Mouse (Mus musculus) myocyte (in vitro differentiated cells): Measurements from ENCODE around the gene Iqschfp. TPM values are rescaled to one million over a fixed set of nuclear protein-coding genes. Genes with fewer than 3 reads are reported as not detected.
A peak's percentile ranks its signal among the peaks of the same experiment; 100 is the strongest.

Experiments
- H3K27me3 ChIP-seq: one replicate; pipeline ENCODE4 v1.6.1; 2011; ENCODE audit not compliant: control insufficient read depth, insufficient read depth, insufficient read length
- H3K36me3 ChIP-seq: one replicate; pipeline ENCODE4 v1.6.1; 2011; ENCODE audit not compliant: control insufficient read depth, insufficient read depth
- H3K4me2 ChIP-seq: one replicate; pipeline ENCODE4 v1.6.1; 2011; ENCODE audit warnings: low read depth, control low read depth
- H3K4me3 ChIP-seq: one replicate; pipeline ENCODE4 v1.5.1; 2011; ENCODE audit warnings: mild to moderate bottlenecking, control low read depth, moderate library complexity
- H3K79me2 ChIP-seq: one replicate; pipeline ENCODE4 v1.6.1; 2011; ENCODE audit not compliant: control insufficient read depth, insufficient read depth
- H3ac ChIP-seq: one replicate; pipeline ENCODE4 v1.6.1; 2011; ENCODE audit not compliant: control insufficient read depth, insufficient read length
- CEBPB ChIP-seq: IDR thresholded peaks from 2 replicates; pipeline ENCODE4 v1.6.1; 2011; ENCODE audit warnings: mild to moderate bottlenecking, moderate library complexity; ENCODE audit not compliant: poor library complexity, insufficient read depth, severe bottlenecking
- E2F4 ChIP-seq: IDR thresholded peaks from one replicate; pipeline ENCODE4 v1.6.1; 2011; ENCODE audit warnings: mild to moderate bottlenecking, control low read depth, moderate library complexity; ENCODE audit not compliant: insufficient read depth
- MAX ChIP-seq: IDR thresholded peaks from one replicate; pipeline ENCODE4 v1.6.1; 2011; ENCODE audit warnings: low read depth, mild to moderate bottlenecking, control low read depth
- MYOD1 ChIP-seq, 3 experiments: IDR thresholded peaks; one replicate each; pipeline ENCODE4 v1.6.1; 2011; ENCODE audit warnings: control low read depth in 2 of 3, low read depth in 2 of 3, mild to moderate bottlenecking in 2 of 3, moderate library complexity in 1 of 3; ENCODE audit not compliant: insufficient read length in 2 of 3, control insufficient read depth in 1 of 3
- MYOG ChIP-seq, 3 experiments: IDR thresholded peaks; one replicate each; pipeline ENCODE4 v1.6.1; 2011; ENCODE audit warnings: control low read depth in 2 of 3, low read depth in 2 of 3, mild to moderate bottlenecking in 2 of 3; ENCODE audit not compliant: insufficient read length in 2 of 3, control insufficient read depth in 1 of 3, insufficient read depth in 1 of 3
- POLR2A ChIP-seq: IDR thresholded peaks from one replicate; pipeline ENCODE4 v1.6.1; 2011; ENCODE audit warnings: low read depth, mild to moderate bottlenecking, control low read depth, moderate library complexity; ENCODE audit not compliant: insufficient read length
- POLR2AphosphoS2 ChIP-seq: IDR thresholded peaks from one replicate; pipeline ENCODE4 v1.6.1; 2011; ENCODE audit warnings: low read depth, control low read depth; ENCODE audit not compliant: insufficient read length
- REST ChIP-seq: IDR thresholded peaks from one replicate; pipeline ENCODE4 v1.6.1; 2011; ENCODE audit warnings: mild to moderate bottlenecking, control low read depth, moderate library complexity; ENCODE audit not compliant: insufficient read depth, insufficient read length
- SRF ChIP-seq: IDR thresholded peaks from one replicate; pipeline ENCODE4 v1.6.1; 2011; ENCODE audit warnings: low read depth; ENCODE audit not compliant: control insufficient read depth, insufficient read length
- TCF12 ChIP-seq: IDR thresholded peaks from one replicate; pipeline ENCODE4 v1.6.1; 2011; ENCODE audit warnings: mild to moderate bottlenecking, control low read depth; ENCODE audit not compliant: poor library complexity, insufficient read depth, severe bottlenecking
- TCF3 ChIP-seq: IDR thresholded peaks from one replicate; pipeline ENCODE4 v1.6.1; 2011; ENCODE audit warnings: low read depth, control low read depth; ENCODE audit not compliant: insufficient read length
- USF1 ChIP-seq: IDR thresholded peaks from one replicate; pipeline ENCODE4 v1.6.1; 2011; ENCODE audit warnings: low read depth, mild to moderate bottlenecking, control low read depth, moderate library complexity
- polyA plus RNA-seq: library from polyadenylated mRNA; unstranded; fragments of >200 nt; fragmentation: generic; extraction: Trizol; gene quantifications from one replicate; pipeline ENCODE4 v1.2.1, GENCODE M21; 2012; ENCODE audit warnings: missing spikeins

Iqschfp gene
- polyA plus RNA-seq, 1 experiment = not detected

DNA sequence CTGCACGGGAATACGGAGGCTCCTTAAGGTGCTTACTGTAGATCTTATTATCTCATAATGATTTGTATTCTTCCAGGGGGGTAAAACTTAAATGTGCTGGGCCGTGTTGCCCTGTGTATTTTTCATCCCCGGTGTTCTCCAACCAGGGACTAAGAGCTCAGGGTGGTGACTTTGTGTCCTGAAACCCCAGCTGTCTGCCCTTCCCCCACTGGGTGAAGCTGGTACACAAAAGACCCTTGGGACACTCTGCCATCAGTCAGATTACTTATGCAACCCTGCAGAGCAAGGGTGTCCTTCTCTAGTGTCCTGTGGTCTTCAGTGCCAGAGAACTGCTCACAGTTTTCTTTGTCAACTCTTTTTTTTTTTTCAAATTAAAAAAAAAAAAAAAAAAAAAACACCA lies 693.2 kb downstream of the Iqschfp start:
- H3K27me3 ChIP-seq = no peaks in the 10 kb centered on the region
- peaks cover 36% of the 10 kb centered on the region for H3K79me2 ChIP-seq
- TF ChIP-seq MYOG (IDR thresholded peaks at IDR 0.05; ENCODE audit: control insufficient read depth in 1 of 3, insufficient read depth in 1 of 3, insufficient read length in 2 of 3, low read depth in 2 of 3) = peak in 1 of 3 experiments; percentile 19
- no peak for TF ChIP-seq SRF
- H3K4me3 ChIP-seq = peak overlapping the region; percentile 27
- H3K36me3 ChIP-seq = no peaks in the 10 kb centered on the region
- H3ac ChIP-seq = no peak overlapping the region
- H3K4me2 ChIP-seq = peak overlapping the region; percentile 85

GRCm38 (mm10) chr3:68586646-68587064 lies 694.6 kb downstream of the Iqschfp start:
- peak overlapping the region; percentile 85 for H3K4me2 ChIP-seq
- TF ChIP-seq POLR2A (no peak), MYOG (IDR thresholded peaks at IDR 0.05; ENCODE audit: control insufficient read depth in 1 of 3, insufficient read depth in 1 of 3, insufficient read length in 2 of 3, low read depth in 2 of 3) (peak in 2 of 3 experiments; percentile 50 to 67), REST (no peak), SRF (no peak), E2F4 (no peak), MAX (no peak), POLR2AphosphoS2 (no peak), CEBPB (no peak), TCF3 (no peak), MYOD1 (IDR thresholded peaks at IDR 0.05; ENCODE audit: control insufficient read depth in 1 of 3, insufficient read length in 2 of 3, low read depth in 2 of 3) (peak in 1 of 3 experiments; percentile 23), USF1 (peak; percentile 78), TCF12 (no peak)
- no peak overlapping the region for H3ac ChIP-seq
- H3K36me3 ChIP-seq = no peaks in the 10 kb centered on the region
- H3K4me3 ChIP-seq = no peak overlapping the region
- peaks cover 37% of the 10 kb centered on the region for H3K79me2 ChIP-seq
- H3K27me3 ChIP-seq = no peaks in the 10 kb centered on the region

GRCm38 (mm10) chr3:68587567-68588245 lies 695.7 kb downstream of the Iqschfp start:
- H3K36me3 ChIP-seq = no peaks in the 10 kb centered on the region
- H3K79me2 ChIP-seq = peaks cover 35% of the 10 kb centered on the region
- H3ac ChIP-seq = no peak overlapping the region
- H3K27me3 ChIP-seq = no peaks in the 10 kb centered on the region
- H3K4me3 ChIP-seq = no peak overlapping the region
- no peak for TF ChIP-seq POLR2A
- TF ChIP-seq TCF12 = peak; percentile 26
- peak; percentile 7 to 87 (median 36) for TF ChIP-seq MYOG (IDR thresholded peaks at IDR 0.05; ENCODE audit: control insufficient read depth in 1 of 3, insufficient read depth in 1 of 3, insufficient read length in 2 of 3, low read depth in 2 of 3)
- TF ChIP-seq MYOD1 (IDR thresholded peaks at IDR 0.05; ENCODE audit: control insufficient read depth in 1 of 3, insufficient read length in 2 of 3, low read depth in 2 of 3) = peak in 2 of 3 experiments; percentile 35 to 86
- TF ChIP-seq CEBPB = no peak
- TF ChIP-seq E2F4 = no peak
- no peak for TF ChIP-seq MAX
- peak; percentile 8 for TF ChIP-seq TCF3
- TF ChIP-seq SRF = no peak
- H3K4me2 ChIP-seq = peak overlapping the region; percentile 85

- Histone ChIP-seq H3K36me3 (no peaks in the 10 kb centered on the region), H3K4me3 (no peak overlapping the region), H3ac (no peak overlapping the region), H3K4me2 (peak overlapping the region; percentile 22), H3K79me2 (peaks cover 35% of the 10 kb centered on the region), H3K27me3 (no peaks in the 10 kb centered on the region)
- TF ChIP-seq SRF (no peak), POLR2AphosphoS2 (no peak), TCF12 (no peak), TCF3 (no peak), MAX (no peak), E2F4 (no peak), REST (no peak), MYOD1 (IDR thresholded peaks at IDR 0.05; ENCODE audit: control insufficient read depth in 1 of 3, insufficient read length in 2 of 3, low read depth in 2 of 3) (no peak), CEBPB (no peak), POLR2A (no peak), USF1 (no peak), MYOG (IDR thresholded peaks at IDR 0.05; ENCODE audit: control insufficient read depth in 1 of 3, insufficient read depth in 1 of 3, insufficient read length in 2 of 3, low read depth in 2 of 3) (no peak)
Observed at GRCm38 (mm10) chr3:68589220-68589840, 697.3 kb downstream of the Iqschfp start.
